Mouse (Mus musculus) limb, embryonic 13.5 days (tissue): Measurements from ENCODE around the gene Ppy. TPM values are rescaled to one million over a fixed set of nuclear protein-coding genes. Genes with fewer than 3 reads are reported as not detected.
A peak's percentile ranks its signal among the peaks of the same experiment; 100 is the strongest.

Experiments used
- ATAC-seq: fragments of 200-750 bp; cut with Nextera tagmentation; 2 replicates; pipeline ENCODE4 v1.8.0; 2017; ENCODE audit warnings: low read depth, moderate number of reproducible peaks, moderate TSS enrichment; ENCODE audit not compliant: low FRiP score
- H3K27ac ChIP-seq: fragments of 300-500 bp; sonication (generic); 2 replicates; pipeline ENCODE4 v1.5.1; 2015; ENCODE audit warnings: inconsistent platforms, mild to moderate bottlenecking, moderate library complexity
- H3K27me3 ChIP-seq: fragments of 300-500 bp; sonication (generic); 2 replicates; pipeline ENCODE4 v1.6.1; 2015; ENCODE audit warnings: mild to moderate bottlenecking, inconsistent platforms
- H3K36me3 ChIP-seq: fragments of 300-500 bp; sonication (generic); 2 replicates; pipeline ENCODE4 v1.6.1; 2015; ENCODE audit warnings: inconsistent platforms, mild to moderate bottlenecking, moderate library complexity
- H3K4me1 ChIP-seq: fragments of 300-500 bp; sonication (generic); 2 replicates; pipeline ENCODE4 v1.6.1; 2015; ENCODE audit warnings: inconsistent platforms
- H3K4me2 ChIP-seq: fragments of 300-500 bp; sonication (generic); replicated peaks from 2 replicates; pipeline ENCODE4 v1.6.1; 2015; ENCODE audit warnings: inconsistent platforms, mild to moderate bottlenecking, moderate library complexity
- H3K4me3 ChIP-seq: fragments of 300-500 bp; sonication (generic); 2 replicates; pipeline ENCODE4 v1.5.1; 2015; ENCODE audit warnings: moderate library complexity, mild to moderate bottlenecking, inconsistent platforms
- H3K9ac ChIP-seq: fragments of 300-500 bp; sonication (generic); 2 replicates; pipeline ENCODE4 v1.6.1; 2015; ENCODE audit warnings: mild to moderate bottlenecking, inconsistent platforms
- H3K9me3 ChIP-seq: fragments of 300-500 bp; sonication (generic); 2 replicates; pipeline ENCODE4 v1.6.1; 2016; ENCODE audit warnings: inconsistent platforms
- WGBS: fragments of 180-500 bp; shearing (Covaris S2); methylation state at CpG from one replicate; pipeline ENCODE4 v1.1.7; 2015; 5-methylcytosine and 5-hydroxymethylcytosine counted together
- polyA plus RNA-seq: library from polyadenylated mRNA; unstranded; fragments of >200 nt; fragmentation: Nextera tagmentation; extraction: Ambion mirVana; gene quantifications from 2 replicates; pipeline ENCODE4 v1.2.1, GENCODE M21; 2015

Ppy gene
- polyA plus RNA-seq, 1 experiment from 2014 or later, result not detected

- Histone ChIP-seq H3K9me3 (no peaks in the 10 kb centered on the region), H3K27me3 (peaks cover 17% of the 10 kb centered on the region), H3K4me1 (peaks cover 4% of the 10 kb centered on the region; the same call in 1 of the 2 replicates), H3K27ac (no peak overlapping the region), H3K4me3 (peak overlapping the region; percentile 42), H3K4me2 (peak overlapping the region; percentile 84), H3K36me3 (peaks cover 39% of the 10 kb centered on the region), H3K9ac (peak overlapping the region; percentile 62)
- WGBS, result 3% methylated on average over 23 of the region's 23 CpGs
- peak; percentile 46; the same call in 1 of the 2 replicates for ATAC-seq
Observed at GRCm38 (mm10) chr11:102061236-102061940, 39.7 kb downstream of the Ppy start.

GRCm38 (mm10) chr11:102053847-102054246 is 47.3 kb downstream of the Ppy start:
- no peak overlapping the region for H3K27ac ChIP-seq
- H3K27me3 ChIP-seq, result no peaks in the 10 kb centered on the region
- H3K4me2 ChIP-seq, result no peak overlapping the region
- no peaks in the 10 kb centered on the region for H3K9me3 ChIP-seq
- no peak overlapping the region for H3K9ac ChIP-seq
- WGBS, result 24% methylated on average over 9 of the region's 9 CpGs
- peaks cover 12% of the 10 kb centered on the region for H3K36me3 ChIP-seq
- no peak for ATAC-seq
- H3K4me3 ChIP-seq, result no peak overlapping the region
- H3K4me1 ChIP-seq, result no peaks in the 10 kb centered on the region

GRCm38 (mm10) chr11:102053183-102053582 is 47.9 kb downstream of the Ppy start:
- Histone ChIP-seq H3K9ac (no peak overlapping the region), H3K9me3 (no peaks in the 10 kb centered on the region), H3K4me3 (no peak overlapping the region), H3K27ac (no peak overlapping the region), H3K36me3 (peaks cover 6% of the 10 kb centered on the region), H3K4me1 (no peaks in the 10 kb centered on the region), H3K27me3 (no peaks in the 10 kb centered on the region), H3K4me2 (no peak overlapping the region)
- ATAC-seq, result no peak
- 75% methylated on average over 7 of the region's 7 CpGs for WGBS

GRCm38 (mm10) chr11:102052697-102053096 is 48.4 kb downstream of the Ppy start:
- no peaks in the 10 kb centered on the region for H3K27me3 ChIP-seq
- no peak overlapping the region for H3K9ac ChIP-seq
- no peaks in the 10 kb centered on the region for H3K4me1 ChIP-seq
- H3K4me2 ChIP-seq, result no peak overlapping the region
- 80% methylated on average over 12 of the region's 12 CpGs for WGBS
- no peak for ATAC-seq
- no peak overlapping the region for H3K27ac ChIP-seq
- peaks cover under 1% of the 10 kb centered on the region; the same call in 1 of the 2 replicates for H3K36me3 ChIP-seq
- no peaks in the 10 kb centered on the region for H3K9me3 ChIP-seq
- H3K4me3 ChIP-seq, result no peak overlapping the region

GRCm38 (mm10) chr11:102051954-102052353 is 49.2 kb downstream of the Ppy start:
- Histone ChIP-seq H3K9ac (no peak overlapping the region), H3K4me3 (no peak overlapping the region), H3K9me3 (no peaks in the 10 kb centered on the region), H3K27me3 (no peaks in the 10 kb centered on the region), H3K36me3 (no peaks in the 10 kb centered on the region; the same call in 1 of the 2 replicates), H3K4me2 (no peak overlapping the region), H3K4me1 (no peaks in the 10 kb centered on the region), H3K27ac (no peak overlapping the region)
- ATAC-seq, result no peak
- 55% methylated on average over 4 of the region's 4 CpGs for WGBS

GRCm38 (mm10) chr11:102051541-102051940 is 49.6 kb downstream of the Ppy start:
- H3K27me3 ChIP-seq, result no peaks in the 10 kb centered on the region
- no peak overlapping the region for H3K9ac ChIP-seq
- no peak overlapping the region for H3K27ac ChIP-seq
- H3K36me3 ChIP-seq, result no peaks in the 10 kb centered on the region
- H3K9me3 ChIP-seq, result no peaks in the 10 kb centered on the region
- WGBS, result 67% methylated on average over 4 of the region's 4 CpGs
- H3K4me2 ChIP-seq, result no peak overlapping the region
- H3K4me3 ChIP-seq, result no peak overlapping the region
- ATAC-seq, result no peak
- H3K4me1 ChIP-seq, result no peaks in the 10 kb centered on the region

Other genes starting within 250 kb of the Ppy start
- 17.1 and 20.8 TPM in 2 replicates for gene Meox1, start 206.9 kb downstream of the Ppy start, polyA plus RNA-seq
- gene Sost, start 134.3 kb downstream of the Ppy start, polyA plus RNA-seq, result 0.38 TPM in 2 replicates
- gene Cfap97d1, start 117.0 kb downstream of the Ppy start, polyA plus RNA-seq, result not detected in 2 replicates
- gene Dusp3, start 114.3 kb downstream of the Ppy start, polyA plus RNA-seq, result 18.6 and 19.4 TPM in 2 replicates
- gene Mpp3, start 72.9 kb downstream of the Ppy start, polyA plus RNA-seq, result 10.0 and 10.2 TPM in 2 replicates
- 0.49 and 0.78 TPM in 2 replicates for gene Cd300lg, start 59.8 kb downstream of the Ppy start, polyA plus RNA-seq
- gene Mpp2, start 12.8 kb downstream of the Ppy start, polyA plus RNA-seq, result 13.4 and 13.5 TPM in 2 replicates
- gene Pyy, start 6.5 kb upstream of the Ppy start, polyA plus RNA-seq, result not detected in 2 replicates
- gene Nags, start 44.2 kb upstream of the Ppy start, polyA plus RNA-seq, result 0.14 TPM in 1 of 2 replicates, not detected in the other
- 44.7 and 46.1 TPM in 2 replicates for gene Tmem101, start 55.1 kb upstream of the Ppy start, polyA plus RNA-seq
- 134 and 145 TPM in 2 replicates for gene Lsm12, start 84.0 kb upstream of the Ppy start, polyA plus RNA-seq
- 35.6 and 36.1 TPM in 2 replicates for gene G6pc3, start 88.3 kb upstream of the Ppy start, polyA plus RNA-seq
- gene Hdac5, start 128.8 kb upstream of the Ppy start, polyA plus RNA-seq, result 61.9 and 68.6 TPM in 2 replicates
- 15.8 and 16.1 TPM in 2 replicates for gene BC030867, start 147.6 kb upstream of the Ppy start, polyA plus RNA-seq
- 0.22 TPM in 2 replicates for gene Asb16, start 167.4 kb upstream of the Ppy start, polyA plus RNA-seq
- 52.8 and 57.3 TPM in 2 replicates for gene Tmub2, start 183.6 kb upstream of the Ppy start, polyA plus RNA-seq
- 20.7 and 21.4 TPM in 2 replicates for gene Atxn7l3, start 195.3 kb upstream of the Ppy start, polyA plus RNA-seq
- 83.9 and 85.9 TPM in 2 replicates for gene Ubtf, start 218.4 kb upstream of the Ppy start, polyA plus RNA-seq